Mouse (Mus musculus) cerebellum, adult 2 months (tissue): Measurements from ENCODE around the gene Samd10.

Source experiments
- CTCF ChIP-seq: fragments of 200-500 bp; IDR thresholded peaks from 2 replicates; pipeline ENCODE4 v1.5.1; 2011; ENCODE audit warnings: low read depth, mild to moderate bottlenecking, control low read depth, low read length, moderate library complexity, borderline replicate concordance; ENCODE audit not compliant: insufficient read depth
- POLR2A ChIP-seq: fragments of 200-500 bp; IDR thresholded peaks from 2 replicates; pipeline ENCODE4 v1.6.1; 2011; ENCODE audit warnings: low read length, control low read depth, borderline replicate concordance; ENCODE audit not compliant: insufficient read depth

DNA sequence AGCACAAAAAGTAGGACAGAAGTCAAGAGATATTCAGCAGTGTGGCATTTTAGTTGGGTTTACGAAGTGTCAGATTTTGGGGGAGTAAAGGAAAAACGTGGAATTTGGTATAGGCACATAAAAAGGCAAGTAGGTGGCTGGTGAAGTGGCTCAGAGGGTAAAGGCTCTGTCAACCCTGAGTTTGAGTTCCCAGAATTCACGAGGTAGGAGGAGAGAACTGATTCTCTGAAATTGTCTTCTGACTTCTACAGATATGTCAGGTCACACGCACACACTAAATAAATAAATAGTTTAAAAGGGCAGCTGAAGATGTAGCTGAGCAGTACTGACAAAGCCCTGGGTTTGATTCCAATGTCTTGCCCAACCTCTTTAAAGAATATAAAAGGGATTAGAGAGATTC is 3.4 kb upstream of the Samd10 start:
- TF ChIP-seq CTCF (no peak), POLR2A (no peak)
